Mouse (Mus musculus) urinary bladder, postnatal 14 days (tissue): ENCODE measurements around the gene Crb3.
"Not testable (repeated sequence)": the region's sequence is repeated elsewhere in the genome, so short reads cannot be mapped to it uniquely, and the experiment has no call there.

Source experiments
- DNase-seq: peaks from one replicate; pipeline ENCODE4 v3.0.0; 2021; ENCODE audit warnings: low spot score

The Crb3 gene

GRCm38 (mm10) chr17:57058891-57059485 lies at the start of gene Crb3:
Crb3 (plus strand) TSS chr17:57059105.
- DNase-seq, result peak; percentile 20

GRCm38 (mm10) chr17:57010911-57011235 lies 48.0 kb upstream of the Crb3 start:
- DNase-seq, result no peak

- DNase-seq, result peak; percentile 90
Observed at GRCm38 (mm10) chr17:57011236-57012141, 47.4 kb upstream of the Crb3 start, which contains the start of the genes Gtf2f1 and Gm17949. Gtf2f1 (minus strand) TSS chr17:57011288. Gm17949 (plus strand) TSS chr17:57011469.

- no peak for DNase-seq
Observed at GRCm38 (mm10) chr17:57012245-57012795, 46.6 kb upstream of the Crb3 start.

GRCm38 (mm10) chr17:57019693-57020092 lies 39.2 kb upstream of the Crb3 start:
- DNase-seq, result no peak

GRCm38 (mm10) chr17:57020960-57021359 lies 37.9 kb upstream of the Crb3 start:
- DNase-seq, result no peak

GRCm38 (mm10) chr17:57027471-57027870 lies 31.4 kb upstream of the Crb3 start:
- no peak for DNase-seq

GRCm38 (mm10) chr17:57029691-57030090 lies 29.2 kb upstream of the Crb3 start:
- no peak for DNase-seq

GRCm38 (mm10) chr17:57030931-57031660 lies 27.8 kb upstream of the Crb3 start, which contains the start of gene Khsrp:
Khsrp (minus strand) TSS chr17:57031522.
- peak; percentile 17 for DNase-seq

GRCm38 (mm10) chr17:57031661-57032420 lies 27.1 kb upstream of the Crb3 start:
- DNase-seq, result peak; percentile 99

GRCm38 (mm10) chr17:57032854-57033253 lies 26.1 kb upstream of the Crb3 start:
- no peak for DNase-seq

GRCm38 (mm10) chr17:57038978-57039377 lies 19.9 kb upstream of the Crb3 start:
- no peak for DNase-seq

- no peak for DNase-seq
Observed at GRCm38 (mm10) chr17:57041554-57041953, 17.4 kb upstream of the Crb3 start, which contains the start of gene Slc25a41. Slc25a41 (minus strand) TSS chr17:57041654.

GRCm38 (mm10) chr17:57047406-57047805 lies 11.5 kb upstream of the Crb3 start:
- no peak for DNase-seq

GRCm38 (mm10) chr17:57048816-57049215 lies 10.1 kb upstream of the Crb3 start:
- DNase-seq, result no peak

GRCm38 (mm10) chr17:57051679-57052078 lies 7.2 kb upstream of the Crb3 start:
- DNase-seq, result not testable (repeated sequence)

- no peak for DNase-seq
Observed at GRCm38 (mm10) chr17:57056246-57056645, 2.7 kb upstream of the Crb3 start.

- DNase-seq, result peak; percentile 64
Observed at GRCm38 (mm10) chr17:57059486-57059977, 627 bp downstream of the Crb3 start, which contains the start of gene Slc25a23. Slc25a23 (minus strand) TSS chr17:57059863.

- peak; percentile 95 for DNase-seq
Observed at GRCm38 (mm10) chr17:57060231-57060801, 1.4 kb downstream of the Crb3 start.

- no peak for DNase-seq
Observed at GRCm38 (mm10) chr17:57061069-57061468, 2.2 kb downstream of the Crb3 start.
